Mouse (Mus musculus) thymus, postnatal 25 days (tissue): ENCODE data around the gene Map7d1.

ENCODE experiments used
- DNase-seq: peaks from one replicate; pipeline ENCODE4 v3.0.0; 2022

The Map7d1 gene

GRCm38 (mm10) chr4:126256131-126256791 is at the start of gene Map7d1:
Map7d1 (minus strand) TSS chr4:126256343.
- DNase-seq = peak; percentile 88

GRCm38 (mm10) chr4:126305428-126305827 is 49.3 kb upstream of the Map7d1 start:
- DNase-seq = no peak

- DNase-seq = no peak
Observed at GRCm38 (mm10) chr4:126303877-126304276, 47.7 kb upstream of the Map7d1 start.

- DNase-seq = no peak
Observed at GRCm38 (mm10) chr4:126301584-126302309, 45.6 kb upstream of the Map7d1 start.

- DNase-seq = no peak
Observed at GRCm38 (mm10) chr4:126300916-126301583, 44.9 kb upstream of the Map7d1 start.

- DNase-seq = peak; percentile 8
Observed at GRCm38 (mm10) chr4:126296617-126297101, 40.5 kb upstream of the Map7d1 start.

GRCm38 (mm10) chr4:126295937-126296336 is 39.8 kb upstream of the Map7d1 start:
- DNase-seq = no peak

- no peak for DNase-seq
Observed at GRCm38 (mm10) chr4:126295152-126295551, 39.0 kb upstream of the Map7d1 start.

GRCm38 (mm10) chr4:126291196-126291595 is 35.1 kb upstream of the Map7d1 start:
- no peak for DNase-seq

- no peak for DNase-seq
Observed at GRCm38 (mm10) chr4:126290314-126290713, 34.2 kb upstream of the Map7d1 start.

GRCm38 (mm10) chr4:126288085-126288666 is 32.0 kb upstream of the Map7d1 start:
- no peak for DNase-seq

GRCm38 (mm10) chr4:126287302-126287995 is 31.3 kb upstream of the Map7d1 start:
- no peak for DNase-seq

GRCm38 (mm10) chr4:126286492-126286891 is 30.3 kb upstream of the Map7d1 start, which contains the start of gene Col8a2:
Col8a2 (plus strand) TSS chr4:126286793.
- no peak for DNase-seq

GRCm38 (mm10) chr4:126283582-126283981 is 27.4 kb upstream of the Map7d1 start:
- DNase-seq = no peak

- DNase-seq = no peak
Observed at GRCm38 (mm10) chr4:126281706-126282105, 25.6 kb upstream of the Map7d1 start.

- no peak for DNase-seq
Observed at GRCm38 (mm10) chr4:126278961-126279360, 22.8 kb upstream of the Map7d1 start.

- no peak for DNase-seq
Observed at GRCm38 (mm10) chr4:126278565-126278915, 22.4 kb upstream of the Map7d1 start.

- peak; percentile 48 for DNase-seq
Observed at GRCm38 (mm10) chr4:126277906-126278564, 21.9 kb upstream of the Map7d1 start.

GRCm38 (mm10) chr4:126275681-126276131 is 19.6 kb upstream of the Map7d1 start:
- DNase-seq = no peak

GRCm38 (mm10) chr4:126275081-126275480 is 18.9 kb upstream of the Map7d1 start:
- no peak for DNase-seq

- DNase-seq = no peak
Observed at GRCm38 (mm10) chr4:126273753-126274152, 17.6 kb upstream of the Map7d1 start.

- no peak for DNase-seq
Observed at GRCm38 (mm10) chr4:126269292-126269691, 13.1 kb upstream of the Map7d1 start.
